Mouse (Mus musculus): Measurements from ENCODE around the gene Mtmr3.
"Not testable (repeated sequence)": the region's sequence is repeated elsewhere in the genome, so short reads cannot be mapped to it uniquely, and the experiment has no call there.

Mtmr3 gene

GRCm38 (mm10) chr11:4576090-4576732, 18.5 kb downstream of the Mtmr3 start:
- not testable (repeated sequence) for DNase-seq (ENCODE audit: low read depth, low spot score); H3K36me3 ChIP-seq (ENCODE audit: control insufficient read depth, insufficient read depth, low read length, poor library complexity, severe bottlenecking); H3K27me3 ChIP-seq (ENCODE audit: control insufficient read depth, insufficient read depth, low read length, poor library complexity, severe bottlenecking)

GRCm38 (mm10) chr11:4571491-4571901, 23.2 kb downstream of the Mtmr3 start:
- H3K36me3 ChIP-seq (ENCODE audit: control insufficient read depth, insufficient read depth, low read length, poor library complexity, severe bottlenecking) = no peaks in the 10 kb centered on the region
- DNase-seq (ENCODE audit: low read depth, low spot score) = no peak
- no peaks in the 10 kb centered on the region for H3K27me3 ChIP-seq (ENCODE audit: control insufficient read depth, insufficient read depth, low read length, poor library complexity, severe bottlenecking)

GRCm38 (mm10) chr11:4566333-4566732, 28.3 kb downstream of the Mtmr3 start:
- Histone ChIP-seq H3K36me3 (ENCODE audit: control insufficient read depth, insufficient read depth, low read length, poor library complexity, severe bottlenecking) (no peaks in the 10 kb centered on the region), H3K27me3 (ENCODE audit: control insufficient read depth, insufficient read depth, low read length, poor library complexity, severe bottlenecking) (no peaks in the 10 kb centered on the region)
- no peak for DNase-seq (ENCODE audit: low read depth, low spot score)

- DNase-seq (ENCODE audit: low read depth, low spot score) = no peak
- Histone ChIP-seq H3K36me3 (ENCODE audit: control insufficient read depth, insufficient read depth, low read length, poor library complexity, severe bottlenecking) (no peaks in the 10 kb centered on the region), H3K27me3 (ENCODE audit: control insufficient read depth, insufficient read depth, low read length, poor library complexity, severe bottlenecking) (no peaks in the 10 kb centered on the region)
Observed at GRCm38 (mm10) chr11:4565545-4565944, 29.1 kb downstream of the Mtmr3 start.

- Histone ChIP-seq H3K36me3 (ENCODE audit: control insufficient read depth, insufficient read depth, low read length, poor library complexity, severe bottlenecking) (no peaks in the 10 kb centered on the region), H3K27me3 (ENCODE audit: control insufficient read depth, insufficient read depth, low read length, poor library complexity, severe bottlenecking) (no peaks in the 10 kb centered on the region)
- no peak for DNase-seq (ENCODE audit: low read depth, low spot score)
Observed at GRCm38 (mm10) chr11:4553274-4554063, 41.2 kb downstream of the Mtmr3 start.

GRCm38 (mm10) chr11:4547569-4547968, 47.1 kb downstream of the Mtmr3 start:
- no peak for DNase-seq (ENCODE audit: low read depth, low spot score)
- H3K36me3 ChIP-seq (ENCODE audit: control insufficient read depth, insufficient read depth, low read length, poor library complexity, severe bottlenecking) = peaks cover 1% of the 10 kb centered on the region; the same call in 1 of the 2 replicates
- no peaks in the 10 kb centered on the region for H3K27me3 ChIP-seq (ENCODE audit: control insufficient read depth, insufficient read depth, low read length, poor library complexity, severe bottlenecking)

GRCm38 (mm10) chr11:4545976-4546375, 48.7 kb downstream of the Mtmr3 start:
- Histone ChIP-seq H3K27me3 (ENCODE audit: control insufficient read depth, insufficient read depth, low read length, poor library complexity, severe bottlenecking) (no peaks in the 10 kb centered on the region), H3K36me3 (ENCODE audit: control insufficient read depth, insufficient read depth, low read length, poor library complexity, severe bottlenecking) (peaks cover 1% of the 10 kb centered on the region; the same call in 1 of the 2 replicates)
- no peak for DNase-seq (ENCODE audit: low read depth, low spot score)

GRCm38 (mm10) chr11:4545401-4545800, 49.3 kb downstream of the Mtmr3 start:
- DNase-seq (ENCODE audit: low read depth, low spot score) = no peak
- H3K27me3 ChIP-seq (ENCODE audit: control insufficient read depth, insufficient read depth, low read length, poor library complexity, severe bottlenecking) = no peaks in the 10 kb centered on the region
- H3K36me3 ChIP-seq (ENCODE audit: control insufficient read depth, insufficient read depth, low read length, poor library complexity, severe bottlenecking) = peaks cover 1% of the 10 kb centered on the region; the same call in 1 of the 2 replicates

GRCm38 (mm10) chr11:4544627-4544921, 50.1 kb downstream of the Mtmr3 start:
- not testable (repeated sequence) for H3K36me3 ChIP-seq (ENCODE audit: control insufficient read depth, insufficient read depth, low read length, poor library complexity, severe bottlenecking); H3K27me3 ChIP-seq (ENCODE audit: control insufficient read depth, insufficient read depth, low read length, poor library complexity, severe bottlenecking); DNase-seq (ENCODE audit: low read depth, low spot score)

GRCm38 (mm10) chr11:4543746-4544626, 50.7 kb downstream of the Mtmr3 start:
- Histone ChIP-seq H3K36me3 (ENCODE audit: control insufficient read depth, insufficient read depth, low read length, poor library complexity, severe bottlenecking) (peaks cover 1% of the 10 kb centered on the region; the same call in 1 of the 2 replicates), H3K27me3 (ENCODE audit: control insufficient read depth, insufficient read depth, low read length, poor library complexity, severe bottlenecking) (no peaks in the 10 kb centered on the region)
- DNase-seq (ENCODE audit: low read depth, low spot score) = peak; percentile 26

- peaks cover 1% of the 10 kb centered on the region; the same call in 1 of the 2 replicates for H3K36me3 ChIP-seq (ENCODE audit: control insufficient read depth, insufficient read depth, low read length, poor library complexity, severe bottlenecking)
- H3K27me3 ChIP-seq (ENCODE audit: control insufficient read depth, insufficient read depth, low read length, poor library complexity, severe bottlenecking) = no peaks in the 10 kb centered on the region
- no peak for DNase-seq (ENCODE audit: low read depth, low spot score)
Observed at GRCm38 (mm10) chr11:4543040-4543551, 51.6 kb downstream of the Mtmr3 start.

- DNase-seq (ENCODE audit: low read depth, low spot score) = peak; percentile 57
- no peaks in the 10 kb centered on the region for H3K27me3 ChIP-seq (ENCODE audit: control insufficient read depth, insufficient read depth, low read length, poor library complexity, severe bottlenecking)
Observed at GRCm38 (mm10) chr11:4536645-4537044, 58.0 kb downstream of the Mtmr3 start.

GRCm38 (mm10) chr11:4527132-4527531, 67.5 kb downstream of the Mtmr3 start:
- Histone ChIP-seq H3K36me3 (ENCODE audit: control insufficient read depth, insufficient read depth, low read length, poor library complexity, severe bottlenecking) (peaks cover 13% of the 10 kb centered on the region), H3K27me3 (ENCODE audit: control insufficient read depth, insufficient read depth, low read length, poor library complexity, severe bottlenecking) (no peaks in the 10 kb centered on the region)
- DNase-seq (ENCODE audit: low read depth, low spot score) = peak; percentile 60

More at GRCm38 (mm10) chr11:4536645-4537044, 58.0 kb downstream of the Mtmr3 start:
- no peaks in the 10 kb centered on the region; the same call in 1 of the 2 replicates for H3K36me3 ChIP-seq (ENCODE audit: control insufficient read depth, insufficient read depth, low read length, poor library complexity, severe bottlenecking)

GRCm38 (mm10) chr11:4522142-4522664, 72.5 kb downstream of the Mtmr3 start:
- no peaks in the 10 kb centered on the region for H3K27me3 ChIP-seq (ENCODE audit: control insufficient read depth, insufficient read depth, low read length, poor library complexity, severe bottlenecking)
- no peak for DNase-seq (ENCODE audit: low read depth, low spot score)
- H3K36me3 ChIP-seq (ENCODE audit: control insufficient read depth, insufficient read depth, low read length, poor library complexity, severe bottlenecking) = peaks cover 14% of the 10 kb centered on the region
